ENCODE assay signal across 21 mouse cellular contexts in the genomic region with DNA sequence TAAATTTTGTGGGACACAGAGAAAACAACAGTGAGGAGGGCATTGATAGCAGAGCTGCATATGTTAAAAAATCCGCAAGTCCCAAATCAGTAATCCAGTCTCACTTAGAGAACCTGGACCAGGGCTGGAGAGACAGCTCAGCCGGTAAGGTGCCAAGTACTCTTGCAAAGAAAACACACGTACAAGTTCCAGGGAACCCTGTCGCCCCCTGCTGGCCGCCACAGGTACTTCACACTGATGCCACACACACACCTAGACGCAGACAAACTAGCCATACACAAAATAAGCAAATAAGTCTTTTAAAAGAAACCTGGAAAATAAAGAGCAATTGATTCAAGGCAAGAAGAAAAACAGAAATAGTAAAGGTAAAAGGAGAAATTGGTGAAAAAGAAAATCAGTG. TPM values are rescaled to one million over a fixed set of nuclear protein-coding genes. Genes with fewer than 3 reads are reported as not detected.
DNase-seq lines count a peak whose midpoint lies in the region; ATAC-seq and TF ChIP-seq lines count a peak whose summit lies in the region.
"Had no signal": no experiment of that assay in that cellular context is flagged by ENCODE, and none has a peak within 500 bp of the region (broad histone marks: within the 10 kb centered on the region; RNA-seq: fewer than 3 reads in every experiment).

No protein-coding gene starts in this region.

- H3K4me2 ChIP-seq in hindbrain, postnatal 0 days (ENCODE audit: low read depth, low read length): no peak overlapping the region
- no peak overlapping the region for H3K4me2 ChIP-seq in hindbrain, embryonic 16.5 days (ENCODE audit: low read length)
- no peak overlapping the region for H3K4me2 ChIP-seq in lung, embryonic 14.5 days
- no peak overlapping the region for H3K4me2 ChIP-seq in forebrain, embryonic 14.5 days (ENCODE audit: low read length)
- H3K4me2 ChIP-seq: stomach, embryonic 15.5 days had no signal

- TF ChIP-seq CTCF in hindbrain, postnatal 0 days (IDR thresholded peaks at IDR 0.05; ENCODE audit: low read depth): peak; percentile 45
- peak; percentile 54 for TF ChIP-seq CTCF in lung, embryonic 14.5 days (IDR thresholded peaks at IDR 0.05; ENCODE audit: low read depth)
- peak; percentile 27 to 67 (median 33); a peak in 5 of 6 replicates for TF ChIP-seq CTCF in MEL (IDR thresholded peaks at IDR 0.05 in 2 of 3, conservative IDR thresholded peaks at IDR 0.05 in 1 of 3; ENCODE audit: control insufficient read depth in 1 of 3, insufficient read depth in 1 of 3, low read depth in 2 of 3, low read length in 3 of 3, poor library complexity in 1 of 3, severe bottlenecking in 1 of 3)
- TF ChIP-seq CTCF in olfactory bulb, adult 2 months (IDR thresholded peaks at IDR 0.05; ENCODE audit: insufficient read depth, low read depth, low read length): peak; percentile 36; the same call in 1 of the 2 replicates

- no peak overlapping the region for H3K27ac ChIP-seq in hindbrain, postnatal 0 days
- no peak overlapping the region for H3K27ac ChIP-seq in hindbrain, embryonic 16.5 days (ENCODE audit: low read depth, low read length)
- H3K27ac ChIP-seq in lung, embryonic 14.5 days (ENCODE audit: low read depth): no peak overlapping the region
- H3K27ac ChIP-seq in MEL (ENCODE audit: control insufficient read depth, low read depth, low read length): no peak overlapping the region
- no peak overlapping the region for H3K27ac ChIP-seq in olfactory bulb, adult 2 months (ENCODE audit: insufficient read depth, low read depth, low read length)
- no peak overlapping the region for H3K27ac ChIP-seq in forebrain, embryonic 14.5 days (ENCODE audit: low read depth, low read length)
- H3K27ac ChIP-seq: forebrain, embryonic 10.5 days; stomach, embryonic 15.5 days had no signal

- no peak for DNase-seq in hindbrain, postnatal 0 days (ENCODE audit: low spot score)
- DNase-seq in lung, embryonic 14.5 days: no peak
- no peak for DNase-seq in lung, postnatal 10 days
- DNase-seq in MEL (ENCODE audit: low read depth, low spot score): peak; percentile 11
- no peak for DNase-seq in forebrain, embryonic 14.5 days (ENCODE audit: low spot score)
- DNase-seq in layer of hippocampus, postnatal 25 days (ENCODE audit: extremely low spot score in 1 of 2, low spot score in 1 of 2): no peak
- DNase-seq: gastrocnemius, postnatal 10 days; lung, postnatal 36 days; midbrain, embryonic 14.5 days; right cerebral cortex, postnatal 14 days had no signal

- no peaks in the 10 kb centered on the region for H3K27me3 ChIP-seq in hindbrain, postnatal 0 days (ENCODE audit: insufficient read depth, low read length)
- no peaks in the 10 kb centered on the region for H3K27me3 ChIP-seq in hindbrain, embryonic 16.5 days (replicated peaks; ENCODE audit: control insufficient read depth, insufficient read depth, low read length)
- no peaks in the 10 kb centered on the region for H3K27me3 ChIP-seq in lung, embryonic 14.5 days (ENCODE audit: insufficient read depth, low read length)
- H3K27me3 ChIP-seq in MEL (ENCODE audit: control insufficient read depth in 1 of 2, insufficient read depth in 2 of 2, low read length in 2 of 2): no peaks in the 10 kb centered on the region
- no peaks in the 10 kb centered on the region for H3K27me3 ChIP-seq in forebrain, embryonic 14.5 days (replicated peaks; ENCODE audit: control insufficient read depth, insufficient read depth, low read length)
- H3K27me3 ChIP-seq: stomach, embryonic 15.5 days had no signal

- H3K79me2 ChIP-seq in MEL (ENCODE audit: control insufficient read depth, insufficient read depth, low read length, poor library complexity): no peaks in the 10 kb centered on the region

- TF ChIP-seq RAD21 in MEL (IDR thresholded peaks at IDR 0.05; ENCODE audit: low read depth, low read length): no peak; the same call in 1 of the 2 replicates

- H3K9ac ChIP-seq in hindbrain, postnatal 0 days (replicated peaks; ENCODE audit: low read length): no peak overlapping the region
- H3K9ac ChIP-seq in hindbrain, embryonic 16.5 days (ENCODE audit: low read depth, low read length): no peak overlapping the region
- H3K9ac ChIP-seq in lung, embryonic 14.5 days: no peak overlapping the region
- no peak overlapping the region for H3K9ac ChIP-seq in MEL (ENCODE audit: control insufficient read depth, low read depth, low read length, poor library complexity, severe bottlenecking)
- no peak overlapping the region for H3K9ac ChIP-seq in forebrain, embryonic 14.5 days (ENCODE audit: low read length)
- H3K9ac ChIP-seq: stomach, embryonic 15.5 days had no signal

- no peak for TF ChIP-seq POLR2A in MEL (IDR thresholded peaks at IDR 0.05; ENCODE audit: control insufficient read depth in 1 of 2, insufficient read depth in 1 of 2, low read depth in 1 of 2, low read length in 2 of 2, poor library complexity in 1 of 2)
- TF ChIP-seq POLR2A in olfactory bulb, adult 2 months (IDR thresholded peaks at IDR 0.05; ENCODE audit: insufficient read depth, low read depth, low read length): no peak

- H3K4me3 ChIP-seq in hindbrain, postnatal 0 days (ENCODE audit: low read length): no peak overlapping the region
- no peak overlapping the region for H3K4me3 ChIP-seq in hindbrain, embryonic 16.5 days (ENCODE audit: low read length)
- H3K4me3 ChIP-seq in lung, embryonic 14.5 days (ENCODE audit: low read depth, low read length): no peak overlapping the region
- H3K4me3 ChIP-seq in MEL (ENCODE audit: control insufficient read depth in 1 of 2, insufficient read depth in 1 of 2, low read depth in 2 of 2, low read length in 2 of 2): no peak overlapping the region
- no peak overlapping the region for H3K4me3 ChIP-seq in olfactory bulb, adult 2 months (ENCODE audit: insufficient read depth, low read depth, low read length)
- no peak overlapping the region for H3K4me3 ChIP-seq in forebrain, embryonic 14.5 days (ENCODE audit: low read depth, low read length)
- H3K4me3 ChIP-seq: forebrain, embryonic 10.5 days; stomach, embryonic 15.5 days had no signal

- no peak for TF ChIP-seq EP300 in MEL (IDR thresholded peaks at IDR 0.05; ENCODE audit: low read depth in 1 of 2, low read length in 2 of 2)

- H3K4me1 ChIP-seq in hindbrain, postnatal 0 days (ENCODE audit: insufficient read depth, low read length): no peaks in the 10 kb centered on the region
- no peaks in the 10 kb centered on the region for H3K4me1 ChIP-seq in hindbrain, embryonic 16.5 days (ENCODE audit: control insufficient read depth, insufficient read depth, low read depth, low read length)
- H3K4me1 ChIP-seq in lung, embryonic 14.5 days (ENCODE audit: insufficient read depth): peaks cover 2% of the 10 kb centered on the region; the same call in 1 of the 2 replicates
- no peaks in the 10 kb centered on the region for H3K4me1 ChIP-seq in MEL (ENCODE audit: control insufficient read depth in 1 of 2, insufficient read depth in 2 of 2, low read length in 2 of 2)
- peaks cover 2% of the 10 kb centered on the region; the same call in 1 of the 2 replicates for H3K4me1 ChIP-seq in olfactory bulb, adult 2 months (ENCODE audit: control insufficient read depth, insufficient read depth, low read length)
- no peaks in the 10 kb centered on the region for H3K4me1 ChIP-seq in forebrain, embryonic 14.5 days (ENCODE audit: control insufficient read depth, insufficient read depth, low read length)
- H3K4me1 ChIP-seq: forebrain, embryonic 10.5 days; stomach, embryonic 15.5 days had no signal

- no peak for ATAC-seq in hindbrain, postnatal 0 days
- ATAC-seq in hindbrain, embryonic 16.5 days: no peak
- ATAC-seq in lung, embryonic 14.5 days (ENCODE audit: insufficient read depth): no peak
- no peak for ATAC-seq in forebrain, embryonic 14.5 days

- no peaks in the 10 kb centered on the region for H3K36me3 ChIP-seq in hindbrain, postnatal 0 days (ENCODE audit: insufficient read depth, low read length)
- no peaks in the 10 kb centered on the region for H3K36me3 ChIP-seq in hindbrain, embryonic 16.5 days (ENCODE audit: control insufficient read depth, insufficient read depth, low read length)
- no peaks in the 10 kb centered on the region for H3K36me3 ChIP-seq in lung, embryonic 14.5 days (ENCODE audit: insufficient read depth)
- H3K36me3 ChIP-seq in MEL (ENCODE audit: control insufficient read depth in 1 of 2, insufficient read depth in 2 of 2, low read length in 2 of 2): no peaks in the 10 kb centered on the region
- H3K36me3 ChIP-seq in forebrain, embryonic 14.5 days (ENCODE audit: control insufficient read depth, insufficient read depth, low read length): no peaks in the 10 kb centered on the region
- H3K36me3 ChIP-seq: forebrain, embryonic 10.5 days; G1E; stomach, embryonic 15.5 days had no signal

- no peaks in the 10 kb centered on the region for H3K9me3 ChIP-seq in hindbrain, postnatal 0 days (ENCODE audit: low read length)
- peaks cover 2% of the 10 kb centered on the region; the same call in 1 of the 2 replicates for H3K9me3 ChIP-seq in hindbrain, embryonic 16.5 days (ENCODE audit: control insufficient read depth, low read length)
- H3K9me3 ChIP-seq in lung, embryonic 14.5 days (ENCODE audit: low read depth, low read length): no peaks in the 10 kb centered on the region
- H3K9me3 ChIP-seq in MEL (replicated peaks; ENCODE audit: insufficient read depth, low read length): no peaks in the 10 kb centered on the region
- H3K9me3 ChIP-seq in forebrain, embryonic 14.5 days (replicated peaks; ENCODE audit: control insufficient read depth, low read length): no peaks in the 10 kb centered on the region
- H3K9me3 ChIP-seq: forebrain, embryonic 10.5 days; stomach, embryonic 15.5 days had no signal

- 82% methylated on average over 6 of the region's 6 CpGs for WGBS in hindbrain, postnatal 0 days
- 87% methylated on average over 6 of the region's 6 CpGs for whole genome bisulfite sequencing in hindbrain, embryonic 16.5 days
- 81% methylated on average over 6 of the region's 6 CpGs for WGBS in lung, embryonic 14.5 days
- WGBS in olfactory bulb, adult 2 months: 87% methylated on average over 6 of the region's 6 CpGs
- 88% methylated on average over 6 of the region's 6 CpGs for WGBS in forebrain, embryonic 14.5 days

TF ChIP-seq in MEL, 35 proteins besides CTCF, POLR2A, EP300 and RAD21:
- TF ChIP-seq SMC3 (IDR thresholded peaks at IDR 0.05; ENCODE audit: low read depth, low read length): 0 out of 2 replicates have a peak, but pooled peaks have one; percentile 9
- TF ChIP-seq SIN3A (IDR thresholded peaks at IDR 0.05; ENCODE audit: low read length): no peak

RNA-seq across cellular contexts. Expression of a gene that starts 33.6 kb away (rescaled TPM):
- not detected in 2 replicates for total RNA-seq in hindbrain, postnatal 0 days (2014; rRNA removed)
- polyA plus RNA-seq in hindbrain, postnatal 0 days (2015; fragmentation: Nextera tagmentation; extraction: Ambion mirVana): not detected in 2 replicates
- not detected in 2 replicates for polyA plus RNA-seq in hindbrain, embryonic 16.5 days (2015; fragmentation: Nextera tagmentation; extraction: Ambion mirVana)
- not detected in 2 replicates for polyA plus RNA-seq in lung, embryonic 14.5 days (2014; fragmentation: Nextera tagmentation; extraction: Ambion mirVana)
- total RNA-seq in MEL (2012; rRNA removed): 0.19 TPM in 1 of 2 replicates, not detected in the other
- polyA plus RNA-seq in MEL (2012; ENCODE audit: insufficient read depth in 1 of 2, insufficient read length in 2 of 2, low read depth in 1 of 2, low replicate concordance in 2 of 2, missing spikeins in 1 of 2): not detected
- polyA plus RNA-seq in olfactory bulb, adult 2 months (2012; ENCODE audit: insufficient read depth, insufficient read length, low replicate concordance, missing spikeins): not detected in 2 replicates
- polyA plus RNA-seq in forebrain, embryonic 14.5 days (2014; fragmentation: Nextera tagmentation; extraction: Ambion mirVana): not detected in 2 replicates
- total RNA-seq in layer of hippocampus, postnatal 25 days (2021): not detected
- total RNA-seq: adrenal gland, adult 18-20 months; G1E; gastrocnemius, postnatal 10 days; layer of hippocampus, adult 18-20 months; left cerebral cortex, postnatal 36 days had no signal
- polyA plus RNA-seq: forebrain, embryonic 10.5 days; heart, embryonic 16.5 days; intestine, embryonic 14.5 days; midbrain, embryonic 14.5 days; neural tube, embryonic 14.5 days had no signal
